Mouse (Mus musculus) megakaryocyte-erythroid progenitor cell, adult 5-6 weeks (primary cell): ENCODE measurements around the gene Gtf3c5. TPM values are rescaled to one million over a fixed set of nuclear protein-coding genes. Genes with fewer than 3 reads are reported as not detected.

Source experiments
- ATAC-seq: replicated peaks from 2 replicates; pipeline ENCODE4 v1.8.0; 2016; ENCODE audit warnings: mild to moderate bottlenecking, inconsistent platforms; ENCODE audit not compliant: severe bottlenecking, poor library complexity, low FRiP score, low TSS enrichment
- total RNA-seq, 2 experiments: library from RNA; stranded (forward) in 1 of 2; stranded (reverse) in 1 of 2; fragments of 200-1000, 215-1000 nt in 1 of 2; fragments of >200 nt in 1 of 2; fragmentation: Nextera tagmentation in 1 of 2; gene quantifications; 2 replicates each; pipeline ENCODE4 v1.2.3; 2014 to 2017

The Gtf3c5 gene
- total RNA-seq, 2 experiments from 2014 or later: 25.7 to 33.9 TPM

- peak; percentile 92 for ATAC-seq
Measured at GRCm38 (mm10) chr2:28523643-28524117, 59.9 kb downstream of the Gtf3c5 start.

DNA sequence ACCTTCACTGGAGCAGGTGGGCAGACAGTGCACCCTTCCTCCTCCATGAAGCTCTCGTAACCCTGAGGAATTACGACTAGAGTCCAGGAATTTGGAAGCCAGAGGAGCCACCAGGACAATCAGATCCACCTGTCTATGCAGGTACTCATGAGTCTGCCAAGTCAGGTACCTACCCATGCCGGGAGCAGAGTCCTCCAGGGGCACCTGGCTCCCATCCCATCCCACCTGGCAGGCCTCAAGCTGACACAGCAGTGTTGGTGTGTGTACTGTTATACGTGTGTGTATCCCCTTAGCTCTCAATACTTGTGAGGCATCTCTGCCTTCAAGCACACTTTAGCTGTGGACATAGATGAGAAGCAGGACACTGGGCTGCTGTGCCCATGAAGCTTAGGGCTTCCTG, 61.4 kb downstream of the Gtf3c5 start:
- no peak for ATAC-seq

DNA sequence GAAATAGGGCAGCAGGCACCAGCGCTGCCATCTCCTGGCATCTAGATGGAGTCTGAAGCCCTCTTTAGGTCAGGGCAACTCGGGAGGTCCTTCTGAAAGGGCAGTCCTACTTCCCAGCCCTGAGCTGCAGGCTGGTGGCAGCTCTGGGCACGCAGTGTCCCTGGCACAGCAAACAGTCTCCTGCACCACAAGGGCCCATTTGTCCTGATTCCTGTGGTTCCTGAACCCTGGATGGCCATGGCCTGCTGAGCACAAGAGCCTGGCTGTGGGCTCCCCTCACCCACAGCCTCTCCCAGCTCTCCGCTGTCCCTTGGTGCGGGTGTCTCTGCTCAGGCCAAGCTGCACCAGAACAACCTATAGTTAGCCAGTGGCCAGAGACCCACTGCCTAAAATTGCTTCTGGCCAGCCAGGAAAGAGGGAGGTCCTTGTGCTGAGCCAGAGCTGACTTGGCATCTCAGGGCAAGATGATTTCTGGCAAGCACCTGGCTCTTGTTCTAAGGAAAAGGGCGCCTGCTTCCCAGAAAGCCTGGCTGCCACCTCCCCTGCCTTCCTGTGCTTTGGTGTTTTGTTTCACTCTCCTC, 61.9 kb downstream of the Gtf3c5 start:
- ATAC-seq: no peak

DNA sequence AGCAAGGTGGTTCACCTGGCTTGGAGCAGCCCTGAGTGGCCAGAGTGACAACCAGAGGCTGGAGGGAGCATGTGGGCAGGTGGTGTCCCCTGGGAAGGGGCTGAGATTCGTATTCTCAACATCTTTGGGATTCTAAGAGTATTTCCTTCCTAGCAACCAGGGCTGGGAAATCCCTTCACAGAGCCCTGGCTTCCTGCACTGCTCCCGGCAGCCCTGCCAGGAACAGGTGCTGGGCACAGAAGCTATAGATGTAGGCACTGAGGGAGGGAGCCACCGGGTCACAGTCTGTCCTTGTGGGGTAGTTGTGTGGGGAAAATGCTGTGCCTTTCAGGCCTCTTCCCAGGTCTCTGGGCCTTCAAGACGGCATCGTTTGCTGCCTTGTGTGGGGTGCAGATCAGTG, 63.0 kb downstream of the Gtf3c5 start:
- ATAC-seq: no peak

DNA sequence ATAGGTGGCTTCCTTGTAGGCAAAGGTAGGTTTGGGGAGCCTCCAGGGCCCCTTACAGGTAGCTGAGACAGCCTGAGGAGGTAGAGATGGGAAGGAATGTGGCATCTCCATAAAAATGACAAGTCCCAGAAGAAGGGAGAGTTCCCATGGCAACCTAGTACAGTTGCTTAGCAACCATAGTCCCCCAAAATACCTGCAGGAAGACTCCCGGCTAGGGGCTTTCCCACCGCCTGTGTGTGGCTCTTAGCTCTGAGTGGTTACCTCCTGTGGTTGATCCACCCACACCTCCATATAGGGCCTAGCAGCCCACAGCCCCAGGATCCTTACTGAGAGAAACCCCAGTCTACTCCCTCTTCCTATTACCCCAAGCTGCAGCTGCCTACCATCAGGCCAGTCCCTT, 65.3 kb downstream of the Gtf3c5 start:
- no peak for ATAC-seq

DNA sequence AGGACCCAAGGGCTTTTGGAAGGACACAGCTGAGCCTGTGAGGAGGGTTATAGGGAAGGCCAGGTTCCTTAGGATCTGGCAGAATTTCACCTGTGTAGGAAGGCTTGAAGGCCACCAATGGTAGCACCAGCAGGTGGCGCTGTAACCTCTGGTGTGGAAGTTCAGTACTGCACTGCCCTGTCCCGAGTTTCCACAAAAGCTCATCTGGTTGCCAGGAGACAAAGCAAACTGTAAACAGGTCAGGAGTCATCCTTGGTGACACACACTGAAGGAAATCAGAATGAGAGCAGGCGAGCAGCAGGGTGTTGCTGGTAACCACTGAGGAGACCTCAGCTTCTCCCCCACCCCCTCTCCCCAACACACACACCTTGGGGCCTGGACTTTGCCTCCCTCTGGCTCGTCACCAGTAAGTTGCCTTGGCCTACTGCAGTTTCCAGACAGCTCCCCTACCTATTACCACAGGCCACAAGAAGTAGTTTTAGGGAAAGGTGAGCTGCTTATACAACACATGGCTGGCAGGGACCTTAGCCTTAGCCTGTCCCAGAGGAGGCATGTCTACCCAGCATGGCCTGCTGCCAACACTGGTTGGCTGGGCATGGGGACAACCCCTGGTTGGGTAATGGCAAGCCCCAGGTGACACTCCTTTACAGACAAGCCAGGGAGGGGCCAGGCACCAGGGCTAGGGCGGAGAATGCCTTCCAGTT, 66.2 kb downstream of the Gtf3c5 start:
- peak; percentile 55 for ATAC-seq

Other genes starting within 250 kb of the Gtf3c5 start
- 0.39 and 0.74 TPM in 2 replicates for gene Ppp1r26, start 137.0 kb downstream of the Gtf3c5 start, total RNA-seq (2014; fragmentation: Nextera tagmentation)
- gene Ppp1r26, start 137.0 kb downstream of the Gtf3c5 start, total RNA-seq (2017): 1.1 and 1.5 TPM in 2 replicates
- gene 1700007K13Rik, start 117.4 kb downstream of the Gtf3c5 start, total RNA-seq (2014; fragmentation: Nextera tagmentation): not detected in 2 replicates
- not detected in 2 replicates for gene 1700007K13Rik, start 117.4 kb downstream of the Gtf3c5 start, total RNA-seq (2017)
- gene Mrps2, start 115.7 kb downstream of the Gtf3c5 start, total RNA-seq (2014; fragmentation: Nextera tagmentation): 48.2 and 49.4 TPM in 2 replicates
- 35.3 and 37.8 TPM in 2 replicates for gene Mrps2, start 115.7 kb downstream of the Gtf3c5 start, total RNA-seq (2017)
- gene Gbgt1, start 86.9 kb downstream of the Gtf3c5 start, total RNA-seq (2014; fragmentation: Nextera tagmentation): not detected in 2 replicates
- gene Gbgt1, start 86.9 kb downstream of the Gtf3c5 start, total RNA-seq (2017): not detected in 2 replicates
- not detected in 2 replicates for gene Gm10134, start 77.7 kb downstream of the Gtf3c5 start, total RNA-seq (2014; fragmentation: Nextera tagmentation)
- not detected in 2 replicates for gene Gm10134, start 77.7 kb downstream of the Gtf3c5 start, total RNA-seq (2017)
- gene Ralgds, start 70.6 kb downstream of the Gtf3c5 start, total RNA-seq (2014; fragmentation: Nextera tagmentation): 1.7 and 5.5 TPM in 2 replicates
- 0.56 and 0.88 TPM in 2 replicates for gene Ralgds, start 70.6 kb downstream of the Gtf3c5 start, total RNA-seq (2017)
- not detected in 2 replicates for gene Cel, start 20.3 kb downstream of the Gtf3c5 start, total RNA-seq (2014; fragmentation: Nextera tagmentation)
- not detected in 2 replicates for gene Cel, start 20.3 kb downstream of the Gtf3c5 start, total RNA-seq (2017)
- gene Gfi1b, start 38.2 kb upstream of the Gtf3c5 start, total RNA-seq (2014; fragmentation: Nextera tagmentation): 331 and 332 TPM in 2 replicates
- gene Gfi1b, start 38.2 kb upstream of the Gtf3c5 start, total RNA-seq (2017): 91.3 and 113 TPM in 2 replicates
- 20.1 and 32.0 TPM in 2 replicates for gene Tsc1, start 57.5 kb upstream of the Gtf3c5 start, total RNA-seq (2014; fragmentation: Nextera tagmentation)
- 10.9 and 24.3 TPM in 2 replicates for gene Tsc1, start 57.5 kb upstream of the Gtf3c5 start, total RNA-seq (2017)
- 2.7 TPM in 1 of 2 replicates, not detected in the other for gene Spaca9, start 116.0 kb upstream of the Gtf3c5 start, total RNA-seq (2014; fragmentation: Nextera tagmentation)
- gene Spaca9, start 116.0 kb upstream of the Gtf3c5 start, total RNA-seq (2017): not detected in 2 replicates
- 1.2 TPM in 1 of 2 replicates, not detected in the other for gene Ak8, start 116.4 kb upstream of the Gtf3c5 start, total RNA-seq (2014; fragmentation: Nextera tagmentation)
- gene Ak8, start 116.4 kb upstream of the Gtf3c5 start, total RNA-seq (2017): not detected in 2 replicates